Mouse (Mus musculus): ENCODE data around the gene Zmiz1. TPM values are rescaled to one million over a fixed set of nuclear protein-coding genes. Genes with fewer than 3 reads are reported as not detected.

Gene Zmiz1
- total RNA-seq, 2 experiments from 2014 or later, result 89.1 to 116 TPM

DNA sequence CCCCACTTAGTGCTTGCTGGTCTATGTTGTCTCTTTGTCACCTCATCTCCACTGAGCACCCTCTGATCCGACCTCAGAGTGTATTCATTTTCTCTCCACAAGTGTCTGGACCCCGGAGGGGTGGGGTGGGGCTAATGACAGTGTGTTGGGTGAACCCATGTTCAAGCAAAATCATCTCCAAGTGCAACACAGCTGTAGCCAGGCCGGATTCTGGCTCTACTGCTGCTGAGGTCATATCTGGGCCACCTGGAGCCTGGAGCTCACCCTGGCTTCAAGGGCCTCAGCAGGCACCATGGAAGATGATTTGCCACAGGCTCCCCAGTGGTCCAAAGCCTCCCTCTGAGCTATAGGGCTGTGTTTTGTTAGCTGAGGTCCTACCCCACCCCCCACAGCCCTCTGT lies 52.6 kb downstream of the Zmiz1 start:
- DNase-seq (ENCODE audit: low spot score in 2 of 2), result no peak

DNA sequence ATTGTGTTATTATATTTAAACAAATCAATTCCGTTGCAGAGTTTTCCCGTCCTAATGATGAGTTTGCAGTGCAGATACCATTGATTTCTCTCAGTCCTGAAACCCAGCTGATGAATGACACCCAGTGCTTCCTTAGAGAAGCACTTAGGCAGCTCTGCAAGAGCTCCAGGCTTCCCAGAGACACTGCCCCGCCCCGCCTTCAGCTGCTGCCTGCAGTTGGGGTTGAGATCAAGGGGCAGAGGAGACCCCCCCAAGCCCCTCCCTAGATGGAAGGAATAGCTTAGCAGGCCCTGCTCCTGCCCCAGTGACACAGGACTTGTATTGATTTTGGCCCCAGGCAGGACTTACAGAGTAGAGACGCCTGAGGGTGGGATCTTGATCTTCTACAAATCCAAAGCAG lies 53.0 kb downstream of the Zmiz1 start:
- no peak for DNase-seq (ENCODE audit: low spot score in 2 of 2)

DNA sequence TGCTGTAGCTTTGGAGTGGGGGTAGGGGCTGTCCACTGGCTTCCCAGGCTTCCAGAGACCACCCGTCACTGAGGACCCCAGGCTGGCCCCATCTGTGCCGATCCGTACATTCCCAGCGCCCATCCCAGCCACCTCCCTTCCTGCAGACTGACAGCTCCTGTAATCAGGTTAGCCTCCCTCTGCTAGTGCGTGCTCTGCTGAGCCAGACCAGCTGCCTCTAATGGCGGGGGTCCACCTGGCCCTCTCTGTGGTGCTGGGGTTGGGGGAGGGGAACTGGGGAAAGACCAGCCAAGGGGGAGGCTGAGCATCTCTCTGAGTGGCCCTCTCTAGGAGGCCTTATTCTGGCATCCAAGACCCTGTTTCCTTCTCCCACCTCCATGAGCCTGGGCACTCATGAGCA lies 53.8 kb downstream of the Zmiz1 start:
- no peak for DNase-seq (ENCODE audit: low spot score in 2 of 2)

DNA sequence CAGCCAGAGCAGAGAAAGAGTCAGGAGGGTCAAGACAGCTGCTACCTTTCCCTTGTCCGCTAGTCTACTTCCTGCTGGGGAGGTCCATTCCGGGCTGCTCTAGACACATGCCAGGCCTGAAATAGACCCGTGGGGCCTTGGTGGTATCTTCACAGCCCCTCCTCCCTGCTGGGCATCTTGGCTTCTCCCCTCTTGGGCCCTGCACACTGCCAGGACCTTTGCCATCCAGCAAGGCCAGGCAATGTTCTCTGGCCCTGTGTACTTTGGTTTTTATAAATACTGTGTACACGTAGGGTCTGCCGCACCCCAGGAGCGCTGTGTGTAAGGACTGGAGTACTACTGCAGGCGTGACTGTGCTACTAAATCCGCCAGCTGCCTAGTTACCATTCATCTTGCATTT lies 54.5 kb downstream of the Zmiz1 start:
- DNase-seq (ENCODE audit: low spot score in 2 of 2), result no peak

DNA sequence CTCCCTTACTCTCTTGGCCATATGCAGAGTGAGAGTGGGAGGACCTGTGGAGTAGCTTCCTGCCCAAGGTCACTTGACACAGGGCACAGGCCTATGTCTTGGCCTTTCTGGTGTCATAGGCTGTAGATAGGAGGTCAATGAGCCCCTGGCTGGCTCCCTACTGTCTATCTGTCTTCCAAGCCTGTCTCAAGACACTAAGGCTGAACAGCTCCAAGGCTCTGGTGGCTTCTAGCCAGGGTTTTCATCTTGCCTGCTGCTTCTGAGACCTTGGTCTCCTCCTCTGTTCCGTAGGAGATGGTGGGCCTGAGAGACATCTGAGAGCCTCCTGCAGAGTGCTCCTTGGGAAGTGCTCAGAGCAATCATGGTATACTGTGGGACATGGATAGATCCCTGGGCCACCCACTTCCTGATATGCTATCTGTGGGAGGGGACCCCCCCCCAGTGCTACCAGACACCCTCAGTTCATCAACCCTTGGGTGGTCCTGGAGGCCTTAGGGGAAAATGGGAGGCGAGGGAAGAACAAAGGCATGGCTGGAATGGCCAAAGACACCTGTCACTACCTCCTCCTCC lies 56.0 kb downstream of the Zmiz1 start:
- DNase-seq (ENCODE audit: low spot score in 2 of 2), result no peak

DNA sequence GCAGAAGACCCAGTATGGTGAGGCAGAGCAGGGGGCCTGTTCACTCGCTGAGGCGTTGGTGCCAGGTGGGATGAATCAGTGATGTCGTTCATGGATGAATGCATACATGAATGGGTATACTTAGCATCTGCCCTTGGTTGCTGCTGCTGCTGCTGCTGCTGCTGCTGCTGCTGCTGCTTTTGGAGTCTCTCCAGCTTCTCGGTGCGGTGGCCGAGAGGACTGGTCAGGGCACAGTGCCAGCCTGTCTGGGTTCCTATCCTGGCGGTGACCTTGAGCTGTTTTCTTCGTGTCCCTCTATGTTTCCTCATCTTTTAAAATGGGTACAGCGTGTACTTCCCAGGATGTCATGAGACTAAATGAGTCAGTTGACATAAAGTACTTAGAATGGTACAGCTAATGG lies 56.9 kb downstream of the Zmiz1 start:
- DNase-seq (ENCODE audit: low spot score in 2 of 2), result peak; percentile 72 to 78

DNA sequence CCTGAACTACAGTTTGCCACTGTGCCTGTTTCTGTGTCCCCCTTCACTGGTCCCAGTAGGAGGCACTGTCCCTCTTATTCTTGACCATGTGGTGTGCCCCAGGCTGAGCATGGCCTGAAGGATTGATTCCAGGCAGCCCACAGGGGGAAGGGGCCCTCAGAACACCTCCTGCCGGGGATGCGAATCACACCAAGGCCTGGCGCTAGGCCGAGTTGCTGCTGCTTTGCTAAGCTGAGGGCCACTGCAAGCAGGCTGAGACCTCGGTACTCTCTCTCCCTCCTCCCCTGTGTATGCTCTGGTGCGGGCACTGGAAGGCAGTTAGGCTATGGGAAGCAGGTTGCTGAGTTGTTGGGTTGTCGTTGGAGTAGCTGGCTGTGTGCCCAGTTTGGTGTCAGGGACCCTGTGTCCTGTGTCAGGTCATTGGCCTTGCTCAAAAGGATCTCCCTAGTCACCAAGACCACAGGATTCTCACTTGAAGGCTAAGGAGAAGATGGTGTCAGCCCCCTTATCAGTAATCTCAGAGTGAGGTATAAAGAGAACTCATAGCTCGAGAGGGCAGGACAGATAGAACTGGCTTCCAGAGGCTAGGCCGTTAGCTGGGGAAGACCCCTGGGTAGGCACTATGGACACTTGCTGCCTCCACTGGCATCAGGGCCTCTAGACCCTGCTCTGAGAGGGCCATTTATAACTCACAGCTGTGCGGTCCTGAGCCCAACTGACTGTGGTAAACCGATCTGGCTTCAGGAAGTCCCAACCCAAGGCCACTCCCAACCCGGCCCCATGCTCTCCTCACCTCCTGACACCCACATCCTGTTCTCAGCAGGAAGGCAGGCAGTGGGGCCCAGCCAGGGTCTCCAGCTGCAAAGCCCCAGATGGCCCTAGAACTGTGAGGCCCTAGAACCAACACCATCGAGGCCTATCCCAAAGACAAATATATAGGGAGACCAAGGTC lies 57.9 kb downstream of the Zmiz1 start:
- peak in 1 of 2 experiments; percentile 52 for DNase-seq (ENCODE audit: low spot score in 2 of 2)

DNA sequence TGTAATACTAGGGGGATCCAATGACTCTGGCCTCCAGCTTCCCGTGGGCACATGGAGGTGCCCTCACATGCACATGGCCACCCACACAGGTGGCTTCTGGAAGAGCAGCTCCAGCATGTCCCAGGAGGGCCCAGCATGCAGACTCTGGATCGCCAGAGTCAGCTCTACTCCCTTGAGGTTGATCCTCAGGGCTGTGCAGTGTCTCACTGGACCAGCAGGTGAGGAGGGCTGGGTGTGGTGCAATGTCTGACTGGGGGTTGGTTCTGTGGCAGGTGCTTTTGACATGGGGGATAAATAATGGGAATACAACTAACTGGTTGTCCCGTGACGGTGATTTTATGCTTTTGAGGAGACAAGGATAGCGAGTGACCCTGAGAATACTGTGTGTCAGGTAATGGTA lies 59.7 kb downstream of the Zmiz1 start:
- DNase-seq (ENCODE audit: low spot score in 2 of 2), result no peak

DNA sequence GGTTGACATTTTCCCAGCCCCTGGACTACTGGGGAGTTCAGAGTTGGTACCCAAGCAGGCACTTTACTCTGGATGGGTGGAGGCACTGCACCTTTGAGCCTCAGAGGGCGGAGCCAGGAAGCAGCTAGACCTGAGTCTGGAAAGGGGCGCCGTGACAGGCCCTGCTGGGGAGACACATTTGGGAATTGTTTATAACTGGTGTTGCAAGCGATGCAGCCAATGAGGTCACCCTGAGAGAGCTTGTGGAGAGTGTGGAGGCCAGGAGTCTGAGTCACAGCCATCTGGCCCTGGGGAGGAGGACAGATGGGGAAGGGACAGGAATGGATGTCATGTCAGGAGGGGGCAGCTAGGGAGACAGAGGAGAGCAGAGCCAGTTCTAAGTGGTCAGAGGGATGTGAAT lies 60.7 kb downstream of the Zmiz1 start:
- peak; percentile 56 to 62 for DNase-seq (ENCODE audit: low spot score in 2 of 2)

DNA sequence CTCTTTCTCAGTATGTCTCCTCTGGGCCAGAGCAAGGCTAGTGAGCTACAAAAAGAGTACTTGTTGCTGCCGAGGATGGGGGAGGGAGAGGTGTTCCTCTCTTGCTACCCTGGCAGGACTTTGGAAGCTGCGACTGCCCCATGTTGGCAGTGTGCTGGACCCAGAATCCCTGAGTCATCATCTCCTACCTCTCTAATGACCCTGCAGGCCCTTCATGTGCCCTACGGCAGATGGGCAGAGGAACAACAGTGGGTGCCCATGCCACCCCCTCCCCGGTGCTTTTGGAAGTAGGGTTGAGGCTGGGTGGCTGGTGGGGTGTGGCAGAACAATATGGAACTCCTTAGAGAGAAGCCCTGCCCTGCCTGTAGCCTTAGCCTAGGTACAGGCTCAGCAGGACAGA lies 61.6 kb downstream of the Zmiz1 start:
- no peak for DNase-seq (ENCODE audit: low spot score in 2 of 2)

DNA sequence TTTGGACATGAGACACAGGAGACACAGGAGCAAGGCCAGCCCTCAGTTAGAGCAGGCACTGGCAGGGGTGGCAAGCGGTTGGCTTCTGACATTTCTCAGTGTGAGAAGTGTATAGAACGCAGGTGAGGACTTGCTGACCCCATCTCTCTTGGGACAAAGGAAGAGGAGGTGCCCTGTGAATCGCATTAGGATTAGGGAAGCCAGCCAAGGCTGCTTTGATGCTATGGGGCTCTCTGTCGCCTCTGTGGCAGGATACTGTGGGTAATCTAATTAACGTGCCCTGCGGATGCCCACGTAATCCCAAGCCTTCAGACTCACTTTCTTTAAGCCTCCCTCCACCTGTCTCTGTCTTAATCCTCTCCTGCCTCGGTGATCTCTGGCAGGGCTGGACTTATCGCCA lies 62.0 kb downstream of the Zmiz1 start:
- DNase-seq (ENCODE audit: low spot score in 2 of 2), result no peak

DNA sequence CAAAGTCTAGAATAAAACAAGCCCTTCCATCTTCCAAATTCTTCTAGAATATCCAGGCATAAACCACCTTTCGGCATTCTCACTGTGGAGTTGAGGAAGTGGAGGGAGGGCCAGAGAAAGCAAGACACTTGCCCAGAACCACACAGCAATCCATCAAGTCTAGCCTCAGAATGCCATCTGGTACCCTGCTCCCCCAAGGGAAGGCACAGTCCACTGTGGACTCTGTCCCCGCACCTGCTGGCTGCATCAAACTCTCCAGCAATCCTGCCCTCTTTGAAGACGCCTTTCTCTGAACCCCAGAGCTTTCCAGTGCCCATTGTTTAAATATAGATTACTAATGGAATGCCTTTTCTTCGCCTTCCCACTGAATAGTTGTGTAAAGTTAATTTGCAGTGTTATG lies 62.5 kb downstream of the Zmiz1 start:
- no peak for DNase-seq (ENCODE audit: low spot score in 2 of 2)

DNA sequence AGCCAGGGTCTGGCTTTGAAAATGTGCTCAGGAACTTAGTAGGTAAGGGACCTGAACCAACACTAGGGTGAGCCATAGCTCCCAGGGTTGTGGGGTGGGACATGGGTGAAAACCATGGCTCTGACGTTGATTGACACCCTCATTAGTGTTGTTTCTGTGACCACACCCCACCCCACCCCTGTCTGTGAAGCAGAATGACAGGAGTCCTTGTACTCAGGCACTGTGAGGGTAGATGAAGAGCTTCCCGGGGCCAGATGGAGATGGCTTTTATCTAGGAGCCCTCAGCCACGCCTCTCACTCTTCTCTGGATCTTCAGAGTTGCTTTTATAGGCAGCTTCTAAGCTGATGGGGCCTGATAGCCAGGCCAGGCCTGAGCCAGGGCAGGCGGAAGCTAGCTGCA lies 63.4 kb downstream of the Zmiz1 start:
- no peak for DNase-seq (ENCODE audit: low spot score in 2 of 2)

DNA sequence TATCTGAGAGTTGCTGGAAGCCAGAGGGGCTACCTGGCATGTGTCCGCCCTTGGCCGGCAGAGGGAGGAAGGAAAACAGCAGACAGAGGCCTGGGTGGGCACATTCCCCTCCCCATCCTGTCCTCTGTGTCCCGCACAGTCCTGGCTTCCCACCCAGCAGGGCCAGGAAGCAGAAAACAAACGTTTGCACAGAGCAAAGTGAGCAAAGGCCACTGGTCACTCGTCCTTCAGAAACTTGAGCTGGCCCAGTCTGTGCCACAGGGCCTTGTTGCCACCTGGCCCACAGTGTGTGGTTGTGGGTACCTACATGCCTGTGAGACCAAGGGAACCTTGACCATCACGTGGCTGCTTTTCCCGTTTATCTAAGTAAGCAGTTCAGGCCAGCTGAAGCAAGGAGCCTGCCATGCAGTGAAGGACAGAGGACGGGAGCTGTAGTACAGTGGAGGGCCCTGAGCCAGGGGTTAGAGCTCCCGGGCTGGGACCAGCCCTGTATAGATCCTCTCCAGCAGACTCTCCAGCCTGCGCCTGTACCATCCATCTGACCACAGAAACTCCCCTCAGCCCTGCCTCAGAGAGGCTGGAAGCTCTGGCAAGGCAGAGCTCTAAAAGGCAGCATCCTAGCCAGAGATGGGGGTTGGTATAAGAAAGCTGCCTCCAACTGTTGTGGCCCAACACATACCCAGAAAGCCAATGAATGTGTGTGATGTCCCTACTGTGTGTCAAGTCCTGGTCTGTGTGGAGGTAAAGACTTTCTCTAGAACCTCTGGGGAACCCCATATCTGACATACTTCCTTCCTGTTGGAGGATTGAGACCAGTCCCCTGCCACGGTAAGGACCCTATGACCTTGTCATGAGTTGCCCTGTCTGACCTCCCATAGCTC lies 64.5 kb downstream of the Zmiz1 start:
- DNase-seq (ENCODE audit: low spot score in 2 of 2), result no peak

DNA sequence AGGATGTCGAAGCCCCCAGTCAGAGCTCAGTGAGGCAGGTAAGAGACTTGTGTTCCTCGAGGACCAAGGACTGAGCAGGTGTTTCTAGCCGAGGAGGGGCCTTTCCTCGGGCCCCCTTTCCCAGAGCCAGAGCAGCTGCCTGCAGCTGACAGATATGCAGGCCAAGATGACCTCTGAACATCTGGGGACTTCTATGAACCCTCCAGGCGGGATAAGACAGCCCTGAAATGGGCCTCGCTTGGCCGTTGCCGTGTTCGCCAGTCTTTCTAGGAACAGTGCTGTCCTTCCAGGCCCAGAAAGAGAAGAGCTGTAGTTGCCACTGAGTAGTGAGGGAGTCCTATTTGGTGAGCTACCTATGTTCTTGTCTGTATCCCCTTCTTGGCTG lies 65.1 kb downstream of the Zmiz1 start:
- DNase-seq (ENCODE audit: low spot score in 2 of 2), result no peak

DNA sequence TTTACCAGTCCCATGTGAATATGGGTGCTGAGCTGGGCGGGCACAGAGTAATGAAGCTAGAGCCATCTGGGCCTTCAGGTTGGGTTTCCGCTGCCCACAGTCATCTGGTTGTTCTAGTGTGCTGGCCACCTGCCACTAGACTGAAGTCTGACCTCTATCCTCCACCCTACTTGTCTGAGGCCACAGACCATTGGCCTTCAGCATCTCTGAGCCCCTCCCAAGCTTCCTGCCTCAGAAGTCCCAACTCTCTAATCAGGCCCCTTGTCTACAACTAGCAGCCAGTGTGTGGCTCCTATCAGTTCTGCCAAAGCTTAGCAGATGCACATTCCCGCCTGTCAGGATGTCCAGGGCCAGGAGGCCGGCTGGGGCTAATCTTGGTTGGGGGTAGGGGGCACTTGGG lies 65.9 kb downstream of the Zmiz1 start:
- DNase-seq (ENCODE audit: low spot score in 2 of 2), result no peak

DNA sequence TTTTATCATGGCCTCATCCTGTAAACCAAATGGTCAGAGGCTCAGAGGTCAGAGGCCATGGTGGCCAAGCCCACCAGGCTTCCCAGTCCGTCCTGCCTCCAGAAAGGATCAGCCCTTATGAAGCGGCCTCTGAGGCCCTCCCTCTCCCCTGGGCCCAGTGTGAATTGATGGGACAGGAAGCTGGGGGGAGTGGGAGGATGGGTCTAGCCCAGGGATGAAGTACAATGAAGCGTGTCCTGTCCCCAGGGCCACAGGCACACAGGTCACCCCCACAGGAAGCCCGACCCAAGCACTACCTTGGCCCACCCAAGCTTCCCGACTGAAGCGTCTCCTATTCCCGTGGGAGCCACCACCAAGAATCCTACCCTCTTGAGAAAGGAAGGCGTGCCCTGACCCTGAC lies 66.7 kb downstream of the Zmiz1 start:
- no peak for DNase-seq (ENCODE audit: low spot score in 2 of 2)

DNA sequence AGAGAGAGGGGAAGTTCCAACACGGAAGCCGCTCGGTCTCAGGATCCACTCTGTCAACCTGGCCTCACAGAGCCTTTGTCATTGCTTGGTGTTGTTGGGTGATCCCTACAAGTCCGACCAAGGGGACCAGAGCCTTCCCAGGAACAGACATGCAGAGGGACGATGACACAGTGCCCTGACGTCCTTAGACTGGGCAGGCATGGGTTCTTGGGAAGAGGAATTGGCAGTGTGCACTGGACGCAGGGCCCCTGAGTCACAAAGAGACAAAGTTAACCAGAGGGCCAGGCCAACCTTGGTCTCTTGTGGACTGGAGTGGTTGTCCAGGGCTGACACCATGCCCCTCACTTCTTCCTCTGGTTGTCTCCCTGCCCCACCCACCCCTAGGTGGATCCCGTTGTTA lies 67.9 kb downstream of the Zmiz1 start:
- DNase-seq (ENCODE audit: low spot score in 2 of 2), result no peak

DNA sequence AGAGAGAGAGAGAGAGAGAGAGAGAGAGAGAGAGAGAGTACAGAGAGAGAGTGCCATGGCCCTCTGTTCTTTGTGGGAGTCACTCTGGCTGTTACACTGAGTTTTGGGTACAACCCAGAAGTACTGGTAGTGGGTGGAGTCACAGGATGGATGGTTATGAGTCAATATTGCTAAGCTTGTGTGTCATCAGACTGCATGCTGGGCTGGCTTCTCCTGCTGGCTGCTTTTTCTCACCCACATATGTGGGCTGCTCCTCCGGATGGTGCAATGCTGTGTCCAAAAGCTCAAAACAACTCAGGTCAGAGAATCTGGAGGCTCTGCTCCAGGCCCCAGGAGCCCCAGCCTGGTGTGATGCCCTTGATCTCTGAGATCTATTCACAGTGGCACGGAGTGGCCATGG lies 68.3 kb downstream of the Zmiz1 start:
- DNase-seq (ENCODE audit: low spot score in 2 of 2), result no peak

DNA sequence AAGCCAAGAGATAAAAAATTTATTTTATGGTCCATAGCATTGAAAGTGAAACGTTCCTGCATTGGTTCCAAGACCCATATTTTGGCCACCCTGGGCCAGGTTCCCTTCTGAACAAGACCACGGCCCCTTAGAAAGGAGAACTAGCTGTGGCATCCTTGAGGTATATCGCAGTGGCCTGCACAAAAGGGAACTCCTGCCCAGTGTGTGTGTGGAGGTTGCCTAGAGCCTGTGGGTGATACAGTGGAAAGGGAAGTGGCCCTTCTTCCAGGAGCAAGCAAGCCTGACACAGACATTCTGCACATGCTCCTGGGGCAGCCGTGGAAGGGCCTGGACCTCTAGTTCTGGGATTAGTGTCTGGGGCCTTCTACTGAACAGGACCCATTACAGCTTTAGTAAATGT lies 71.4 kb downstream of the Zmiz1 start:
- DNase-seq (ENCODE audit: low spot score in 2 of 2), result no peak

DNA sequence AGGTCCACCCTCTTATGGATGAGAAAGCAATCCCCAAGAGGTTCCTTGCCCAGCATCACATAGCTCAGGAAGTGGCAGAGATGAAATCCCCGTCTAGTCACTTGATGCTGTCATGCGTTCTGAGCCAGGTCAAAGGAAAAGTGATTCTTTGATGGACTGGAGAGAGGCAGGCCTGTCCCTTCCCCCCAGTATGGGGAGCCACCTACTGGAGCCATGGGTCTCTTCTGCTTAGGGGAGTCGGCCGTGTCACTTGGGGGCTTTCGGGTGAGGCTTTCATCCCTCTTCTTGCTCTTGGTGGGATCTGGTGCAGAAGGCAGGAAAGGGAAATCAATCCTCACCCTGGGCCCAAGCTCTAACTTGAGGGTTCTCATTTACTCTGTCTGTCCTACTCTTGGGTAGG lies 71.8 kb downstream of the Zmiz1 start:
- DNase-seq (ENCODE audit: low spot score in 2 of 2), result no peak

DNA sequence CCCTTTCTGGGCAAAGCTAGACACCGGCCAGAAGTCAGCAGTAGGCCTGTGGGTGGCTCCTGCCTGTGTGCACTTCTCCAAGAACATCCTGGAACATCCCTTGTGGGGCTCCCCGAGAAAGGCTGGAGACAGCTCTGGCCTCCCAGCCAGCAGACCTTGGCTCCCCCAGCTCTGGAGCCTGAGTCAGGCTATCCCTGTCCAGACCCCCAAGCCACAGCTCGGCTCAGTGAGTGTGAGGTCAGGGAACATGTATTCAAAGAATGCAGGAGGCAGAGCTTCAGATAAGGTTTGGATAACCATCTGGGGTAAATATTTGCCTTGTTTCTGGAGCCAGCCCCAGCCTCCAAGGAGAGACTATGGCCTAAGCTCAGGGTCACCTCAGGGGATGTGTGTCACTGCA lies 74.0 kb downstream of the Zmiz1 start:
- no peak for DNase-seq (ENCODE audit: low spot score in 2 of 2)
